Mouse (Mus musculus): ENCODE measurements around the gene Gng12. TPM values are rescaled to one million over a fixed set of nuclear protein-coding genes. Genes with fewer than 3 reads are reported as not detected.
"Not testable (repeated sequence)": the region's sequence is repeated elsewhere in the genome, so short reads cannot be mapped to it uniquely, and the experiment has no call there.

Gene Gng12
- polyA plus RNA-seq, 1 experiment, result 91.5 TPM

DNA sequence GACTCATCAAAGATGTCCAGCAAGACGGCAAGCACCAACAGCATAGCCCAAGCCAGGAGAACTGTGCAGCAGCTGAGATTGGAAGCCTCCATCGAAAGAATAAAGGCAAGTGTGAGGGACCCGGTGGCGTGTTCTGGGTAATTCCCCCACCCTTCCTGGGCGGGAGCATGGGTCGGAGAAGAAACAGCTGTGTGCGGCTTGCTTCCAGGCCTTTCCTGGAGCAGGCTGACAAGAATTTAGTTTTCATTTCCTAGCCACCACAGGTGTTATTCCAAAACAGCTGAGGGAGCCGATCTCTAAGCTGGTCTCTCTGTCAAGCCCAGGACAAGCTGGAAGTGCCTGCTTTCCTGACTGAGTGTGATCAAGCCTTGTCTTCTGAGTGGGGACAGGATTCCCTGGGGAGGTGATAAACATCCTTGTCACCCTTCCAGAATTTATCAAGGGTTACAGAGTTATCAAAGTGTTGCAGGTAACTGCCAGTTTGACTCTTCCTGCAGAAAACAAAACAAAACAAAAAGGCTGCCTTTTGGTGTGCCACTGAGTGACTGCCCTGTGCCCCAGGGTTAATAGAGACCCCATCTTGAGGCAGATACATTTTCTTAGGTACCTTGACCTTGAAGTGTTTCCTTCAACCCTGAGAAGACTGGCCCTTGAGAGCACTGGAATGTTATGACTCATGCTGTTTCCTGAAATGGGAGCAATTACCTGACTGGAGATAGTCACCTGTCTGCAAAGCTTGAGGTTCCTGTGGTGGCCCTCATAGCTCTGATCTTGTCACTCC, 119.7 kb downstream of the Gng12 start:
- no peak overlapping the region for H3K27ac ChIP-seq (ENCODE audit: insufficient read depth, low read depth, low read length)
- H3K4me1 ChIP-seq (ENCODE audit: control insufficient read depth, insufficient read depth, low read length), result peaks cover 24% of the 10 kb centered on the region
- TF ChIP-seq POLR2A (IDR thresholded peaks at IDR 0.05; ENCODE audit: borderline replicate concordance, low read depth, low read length) (no peak), CTCF (IDR thresholded peaks at IDR 0.05; ENCODE audit: low read depth, low read length) (no peak)
- H3K4me3 ChIP-seq (ENCODE audit: insufficient read depth, low read length), result no peak overlapping the region

DNA sequence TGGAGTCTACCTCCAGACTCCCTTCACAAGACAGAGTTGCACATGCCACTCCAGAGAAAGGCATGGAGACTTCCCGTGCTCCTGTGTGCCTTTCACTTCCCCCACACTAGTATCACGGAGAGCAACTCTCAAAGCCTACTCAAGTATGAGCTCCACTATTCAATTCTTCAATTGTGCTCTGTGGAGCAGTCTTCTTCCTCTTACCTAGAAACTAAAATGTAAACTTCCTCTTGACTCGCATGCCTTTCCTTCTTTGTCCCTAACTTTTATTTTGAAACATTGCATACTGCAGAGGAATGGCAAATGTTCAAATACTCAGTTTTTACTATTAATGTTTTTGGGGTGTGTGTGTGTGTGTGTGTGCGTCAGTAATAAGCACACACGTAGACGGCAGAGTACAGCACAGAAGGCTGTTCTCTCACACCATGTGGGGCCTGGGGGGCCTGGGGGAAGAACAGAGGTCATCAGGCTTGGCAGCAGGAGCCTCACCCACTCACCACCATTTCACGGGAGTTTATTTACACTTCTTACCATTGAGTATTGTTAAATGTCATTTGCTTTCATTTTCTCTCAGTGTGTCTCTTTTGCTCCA, 120.4 kb downstream of the Gng12 start:
- Histone ChIP-seq H3K4me3 (ENCODE audit: insufficient read depth, low read length) (no peak overlapping the region), H3K4me1 (ENCODE audit: control insufficient read depth, insufficient read depth, low read length) (peaks cover 24% of the 10 kb centered on the region), H3K27ac (ENCODE audit: insufficient read depth, low read depth, low read length) (no peak overlapping the region)
- TF ChIP-seq POLR2A (IDR thresholded peaks at IDR 0.05; ENCODE audit: borderline replicate concordance, low read depth, low read length) (no peak), CTCF (IDR thresholded peaks at IDR 0.05; ENCODE audit: low read depth, low read length) (no peak)

DNA sequence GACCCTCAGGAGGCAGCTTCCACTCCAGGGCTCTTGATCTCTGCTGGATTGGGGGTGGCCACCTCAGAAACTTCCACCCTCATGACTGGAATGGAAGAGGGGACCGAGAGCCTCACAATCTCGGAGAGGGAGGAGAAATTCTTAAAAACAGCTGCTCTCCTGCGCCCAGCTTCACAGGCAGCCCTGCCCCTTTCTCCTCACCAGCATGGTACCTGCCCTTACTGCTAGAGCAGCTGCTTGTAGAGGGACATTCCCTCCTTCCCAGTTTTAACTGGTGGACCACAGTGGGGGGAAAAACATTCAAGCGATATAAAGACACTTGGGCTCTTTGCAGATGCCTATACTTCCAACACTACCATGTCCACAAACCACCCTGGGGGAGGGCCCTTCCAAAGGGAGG, 122.2 kb downstream of the Gng12 start:
- Histone ChIP-seq H3K27ac (ENCODE audit: insufficient read depth, low read depth, low read length) (no peak overlapping the region), H3K4me1 (ENCODE audit: control insufficient read depth, insufficient read depth, low read length) (peaks cover 23% of the 10 kb centered on the region), H3K4me3 (ENCODE audit: insufficient read depth, low read length) (no peak overlapping the region)
- no peak for TF ChIP-seq POLR2A (IDR thresholded peaks at IDR 0.05; ENCODE audit: borderline replicate concordance, low read depth, low read length)
- TF ChIP-seq CTCF (IDR thresholded peaks at IDR 0.05; ENCODE audit: low read depth, low read length), result no peak

DNA sequence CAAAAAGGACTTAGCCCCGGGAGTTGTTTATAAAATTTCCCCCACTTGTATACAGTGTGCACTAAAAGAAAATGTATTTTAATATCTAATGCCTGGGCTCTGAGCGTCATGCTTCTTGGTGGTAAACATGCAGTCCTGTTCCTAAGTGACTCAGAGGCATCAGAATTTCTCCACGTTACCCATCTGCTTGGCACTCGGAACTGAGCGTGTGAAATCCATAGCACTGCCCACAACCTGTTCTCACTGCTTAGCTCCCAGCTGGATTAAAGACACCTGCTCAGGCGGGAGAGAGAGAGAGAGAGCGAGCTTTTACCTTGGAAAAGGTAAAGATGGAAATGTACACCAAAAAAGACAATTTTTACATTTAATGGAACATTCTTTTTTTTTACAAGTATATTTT, 122.8 kb downstream of the Gng12 start:
- not testable (repeated sequence) for H3K27ac ChIP-seq (ENCODE audit: insufficient read depth, low read depth, low read length); H3K4me3 ChIP-seq (ENCODE audit: insufficient read depth, low read length)
- peaks cover 18% of the 10 kb centered on the region for H3K4me1 ChIP-seq (ENCODE audit: control insufficient read depth, insufficient read depth, low read length)

DNA sequence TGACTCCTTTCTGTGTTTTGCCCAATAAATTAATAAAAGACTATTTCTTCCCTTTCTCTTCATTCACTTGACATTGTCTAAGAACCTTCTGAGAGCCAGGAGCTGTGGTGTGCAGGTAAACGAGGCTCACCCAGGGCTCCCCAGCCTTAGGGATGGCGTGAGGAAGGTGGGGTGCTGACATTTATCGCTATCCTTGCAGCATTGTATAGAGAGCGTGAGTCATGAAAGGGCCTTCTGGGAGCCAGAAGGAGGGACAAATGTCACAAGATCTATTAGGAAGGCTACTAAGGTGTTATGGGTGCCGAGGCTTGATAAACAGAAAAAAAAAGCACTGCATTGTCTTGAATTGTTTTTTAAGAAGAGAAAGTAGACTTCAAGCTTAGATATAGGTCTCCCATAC, 125.1 kb downstream of the Gng12 start:
- TF ChIP-seq CTCF (IDR thresholded peaks at IDR 0.05; ENCODE audit: low read depth, low read length), result no peak
- TF ChIP-seq POLR2A (IDR thresholded peaks at IDR 0.05; ENCODE audit: borderline replicate concordance, low read depth, low read length), result no peak
- Histone ChIP-seq H3K27ac (ENCODE audit: insufficient read depth, low read depth, low read length) (no peak overlapping the region), H3K4me3 (ENCODE audit: insufficient read depth, low read length) (no peak overlapping the region), H3K4me1 (ENCODE audit: control insufficient read depth, insufficient read depth, low read length) (peaks cover 4% of the 10 kb centered on the region)

DNA sequence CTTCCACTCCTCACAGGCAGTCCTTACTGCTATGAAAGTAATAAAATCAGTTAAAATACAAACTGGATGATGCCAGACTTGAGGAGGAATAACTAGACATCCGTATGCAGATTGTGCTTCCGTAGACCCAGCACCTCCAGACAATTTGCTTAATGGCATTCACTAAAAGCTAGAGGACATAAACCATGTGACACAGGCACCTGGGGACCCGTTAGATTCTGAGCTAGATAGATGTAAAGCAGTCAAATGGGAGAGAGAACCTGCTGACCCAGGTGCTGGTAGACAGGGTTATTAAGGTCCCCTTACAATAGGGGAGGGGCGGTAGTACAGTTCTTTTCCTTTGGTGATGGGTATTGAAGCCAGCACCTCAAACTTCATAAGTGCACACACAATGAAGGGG, 127.5 kb downstream of the Gng12 start:
- Histone ChIP-seq H3K27ac (ENCODE audit: insufficient read depth, low read depth, low read length) (no peak overlapping the region), H3K4me3 (ENCODE audit: insufficient read depth, low read length) (no peak overlapping the region), H3K4me1 (ENCODE audit: control insufficient read depth, insufficient read depth, low read length) (peaks cover 5% of the 10 kb centered on the region)
- TF ChIP-seq CTCF (IDR thresholded peaks at IDR 0.05; ENCODE audit: low read depth, low read length) (no peak), POLR2A (IDR thresholded peaks at IDR 0.05; ENCODE audit: borderline replicate concordance, low read depth, low read length) (no peak)

DNA sequence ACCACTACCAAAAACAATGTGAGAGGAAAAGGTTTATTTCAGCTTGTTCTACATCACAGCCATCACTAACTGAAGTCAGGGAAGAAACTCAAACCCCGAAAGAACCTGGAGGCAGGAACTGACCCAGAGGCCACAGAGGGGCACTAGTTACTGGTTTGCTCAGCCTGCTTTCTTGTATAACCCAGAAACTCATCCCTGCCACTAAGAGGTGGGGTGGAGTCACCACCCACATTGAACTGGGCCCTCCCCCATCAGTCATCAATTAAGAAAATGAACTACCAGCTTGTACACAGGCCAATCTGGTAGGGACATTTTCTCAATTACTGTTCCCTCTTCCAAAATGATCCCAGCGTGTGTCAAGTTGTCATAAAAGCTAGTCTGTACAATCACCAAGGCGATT, 130.5 kb downstream of the Gng12 start:
- Histone ChIP-seq H3K4me3 (ENCODE audit: insufficient read depth, low read length) (no peak overlapping the region), H3K27ac (ENCODE audit: insufficient read depth, low read depth, low read length) (no peak overlapping the region)
- TF ChIP-seq POLR2A (IDR thresholded peaks at IDR 0.05; ENCODE audit: borderline replicate concordance, low read depth, low read length) (no peak), CTCF (IDR thresholded peaks at IDR 0.05; ENCODE audit: low read depth, low read length) (no peak)

DNA sequence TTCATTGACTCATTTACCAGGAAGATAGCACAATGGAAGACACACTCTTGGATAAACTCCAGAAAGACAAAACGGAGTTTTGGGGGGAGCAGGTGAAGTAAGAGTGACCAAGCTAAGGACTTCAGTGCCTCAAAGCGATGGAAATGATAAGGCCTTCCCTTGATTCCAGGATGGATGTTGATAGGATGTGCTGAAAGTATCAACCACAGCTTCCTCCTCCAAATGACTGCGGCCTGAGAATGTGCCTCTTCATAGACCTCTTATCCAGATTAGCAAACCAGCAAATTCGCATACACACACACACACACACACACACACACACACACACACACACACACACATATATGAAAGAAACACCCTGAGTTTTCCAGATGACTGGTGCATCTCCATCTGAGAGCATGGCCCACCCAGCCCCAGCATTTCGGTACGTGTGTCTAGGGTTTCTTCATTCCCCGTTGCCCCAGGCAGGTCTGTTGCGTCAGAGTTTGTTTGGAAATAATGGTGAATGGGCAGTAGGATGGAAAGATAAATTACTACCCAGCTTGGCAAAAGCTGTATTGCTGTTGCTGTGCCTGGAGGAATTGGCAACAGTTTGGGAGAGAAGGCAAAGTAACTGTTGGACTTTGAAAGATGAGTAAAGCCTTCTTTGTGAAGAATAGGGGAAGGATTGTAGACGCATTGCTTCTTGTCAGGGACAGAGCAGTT, 131.4 kb downstream of the Gng12 start:
- no peak overlapping the region for H3K4me3 ChIP-seq (ENCODE audit: insufficient read depth, low read length)
- no peak overlapping the region for H3K27ac ChIP-seq (ENCODE audit: insufficient read depth, low read depth, low read length)
- peaks cover 19% of the 10 kb centered on the region for H3K4me1 ChIP-seq (ENCODE audit: control insufficient read depth, insufficient read depth, low read length)
- no peak for TF ChIP-seq CTCF (IDR thresholded peaks at IDR 0.05; ENCODE audit: low read depth, low read length)
- TF ChIP-seq POLR2A (IDR thresholded peaks at IDR 0.05; ENCODE audit: borderline replicate concordance, low read depth, low read length), result no peak

More for the DNA sequence above, 130.5 kb downstream of the Gng12 start:
- H3K4me1 ChIP-seq (ENCODE audit: control insufficient read depth, insufficient read depth, low read length), result peaks cover 19% of the 10 kb centered on the region

DNA sequence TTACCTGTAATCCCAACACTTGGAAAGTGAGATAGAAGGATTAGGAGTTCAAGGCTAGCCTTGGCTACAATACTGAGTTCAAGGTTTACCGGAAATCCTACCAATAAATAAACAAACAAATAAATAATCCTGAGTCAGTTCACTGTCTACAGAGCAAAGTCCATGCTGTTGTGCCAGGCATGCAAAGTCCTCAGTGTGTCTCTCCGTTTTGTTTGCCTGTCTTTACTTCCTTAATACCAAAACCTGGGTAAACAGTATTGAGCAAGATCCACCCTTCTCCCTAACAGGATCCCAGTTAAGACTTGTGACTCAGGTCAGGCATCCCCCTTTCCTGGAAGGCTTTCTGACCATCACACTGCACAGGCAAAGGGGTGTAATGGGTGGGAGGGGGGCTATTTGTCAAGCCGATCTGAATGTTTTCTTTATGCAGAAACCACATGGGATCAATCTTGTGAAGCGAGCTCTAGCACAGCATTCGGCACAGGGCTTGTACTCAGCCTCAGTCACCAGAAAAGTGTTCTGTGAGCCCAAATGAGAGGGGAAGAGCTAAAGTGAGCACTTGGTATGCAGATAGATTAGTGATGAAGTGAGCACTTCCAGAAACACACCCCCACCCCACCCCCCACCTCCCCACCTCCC, 133.2 kb downstream of the Gng12 start:
- H3K27ac ChIP-seq (ENCODE audit: insufficient read depth, low read depth, low read length), result no peak overlapping the region
- peaks cover 22% of the 10 kb centered on the region for H3K4me1 ChIP-seq (ENCODE audit: control insufficient read depth, insufficient read depth, low read length)
- TF ChIP-seq CTCF (IDR thresholded peaks at IDR 0.05; ENCODE audit: low read depth, low read length), result no peak
- TF ChIP-seq POLR2A (IDR thresholded peaks at IDR 0.05; ENCODE audit: borderline replicate concordance, low read depth, low read length), result no peak

DNA sequence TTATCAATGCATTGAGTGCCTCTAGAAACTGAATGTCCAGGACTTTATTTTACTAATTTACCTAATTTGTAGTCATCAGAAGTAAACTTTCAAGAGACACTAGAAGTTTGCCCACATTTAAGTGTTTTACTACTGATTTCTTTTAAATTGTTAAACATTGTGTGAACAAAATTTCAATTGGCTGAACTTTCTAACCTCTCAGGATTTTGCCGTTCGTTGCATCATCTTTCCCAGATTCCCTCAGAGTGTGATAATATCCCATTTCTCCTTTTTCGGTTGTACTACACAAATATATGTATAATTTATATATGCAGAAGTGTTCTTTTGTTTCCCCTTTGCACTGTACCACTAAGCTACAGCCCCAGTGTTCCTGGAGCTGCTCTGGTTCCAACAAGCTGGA, 133.8 kb downstream of the Gng12 start:
- H3K4me1 ChIP-seq (ENCODE audit: control insufficient read depth, insufficient read depth, low read length), result peaks cover 24% of the 10 kb centered on the region
- no peak overlapping the region for H3K4me3 ChIP-seq (ENCODE audit: insufficient read depth, low read length)
- no peak overlapping the region for H3K27ac ChIP-seq (ENCODE audit: insufficient read depth, low read depth, low read length)
- TF ChIP-seq POLR2A (IDR thresholded peaks at IDR 0.05; ENCODE audit: borderline replicate concordance, low read depth, low read length) (no peak), CTCF (IDR thresholded peaks at IDR 0.05; ENCODE audit: low read depth, low read length) (no peak)

More for the DNA sequence above, 133.2 kb downstream of the Gng12 start:
- H3K4me3 ChIP-seq (ENCODE audit: insufficient read depth, low read length), result no peak overlapping the region

Measured in bone marrow macrophage, adult 2 months (primary cell).